Mouse (Mus musculus) thymus, adult 2 months (tissue): ENCODE data around the gene Islr.

Source experiments
- CTCF ChIP-seq: fragments of 200-500 bp; IDR thresholded peaks from 2 replicates; pipeline ENCODE4 v1.5.1; 2012; ENCODE audit warnings: mild to moderate bottlenecking, control low read depth, low read length, moderate library complexity, borderline replicate concordance; ENCODE audit not compliant: control insufficient read depth, poor library complexity, insufficient read depth; ENCODE audit errors: extremely low read depth
- POLR2A ChIP-seq: fragments of 200-500 bp; IDR thresholded peaks from 2 replicates; pipeline ENCODE4 v1.6.1; 2012; ENCODE audit warnings: mild to moderate bottlenecking, low read length, control low read depth, moderate library complexity; ENCODE audit not compliant: control insufficient read depth, poor library complexity, insufficient read depth; ENCODE audit errors: extremely low read depth

DNA sequence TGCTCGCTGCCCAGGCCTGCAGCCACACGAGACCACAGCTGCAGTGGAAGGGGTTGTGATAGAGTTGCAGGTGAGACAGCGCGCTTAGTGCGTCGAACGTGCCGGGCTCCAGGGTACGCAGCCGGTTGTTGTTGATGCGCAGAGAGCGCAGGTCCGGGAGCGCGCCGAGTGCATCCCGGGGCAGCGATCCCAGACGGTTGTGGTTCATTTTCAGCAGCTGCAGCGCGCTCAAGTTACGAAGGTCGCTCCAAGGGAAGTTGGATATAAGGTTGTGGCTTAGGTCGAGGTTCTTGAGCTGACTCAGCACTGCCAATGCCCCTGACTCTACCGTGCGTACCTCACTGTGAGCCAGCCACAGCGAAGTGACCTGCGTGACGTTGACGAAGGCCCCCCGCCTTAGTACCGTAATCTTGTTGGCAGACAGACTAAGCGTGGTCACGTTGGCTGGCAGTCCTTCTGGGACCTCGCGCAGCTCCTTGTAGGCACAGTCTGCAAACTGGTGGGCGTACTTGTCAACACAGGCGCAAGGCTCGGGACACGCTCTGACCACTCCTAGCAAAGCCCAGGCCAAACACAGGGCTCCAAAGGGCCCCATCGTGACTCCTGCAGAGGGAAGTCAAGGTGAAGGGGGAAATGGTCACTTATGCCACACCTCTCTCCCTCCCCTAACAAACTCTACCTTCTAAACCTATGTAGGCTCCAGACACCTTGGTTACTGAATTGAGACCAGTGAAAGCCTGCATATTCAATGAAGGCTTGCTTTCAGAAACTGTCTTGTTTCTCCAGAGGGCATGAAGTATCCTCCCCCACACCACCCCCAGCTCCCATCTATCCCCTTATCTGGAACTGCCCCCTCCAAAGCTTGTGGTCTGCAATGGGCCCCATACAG is 4.5 kb downstream of the Islr start:
- TF ChIP-seq POLR2A, result no peak
- no peak for TF ChIP-seq CTCF
